Mouse (Mus musculus) midbrain, postnatal 0 days (tissue): Measurements from ENCODE around the gene Lag3. TPM values are rescaled to one million over a fixed set of nuclear protein-coding genes. Genes with fewer than 3 reads are reported as not detected.

Experiments
- ATAC-seq: fragments of 200-750 bp; cut with Nextera tagmentation; 2 replicates; pipeline ENCODE4 v1.8.0; 2017; ENCODE audit warnings: moderate number of reproducible peaks, mild to moderate bottlenecking, moderate TSS enrichment, moderate library complexity; ENCODE audit not compliant: low FRiP score
- DNase-seq: peaks from one replicate; pipeline ENCODE4 v3.0.0-alpha.2; 2015; ENCODE audit warnings: low spot score
- H3K27ac ChIP-seq: fragments of 300-500 bp; sonication (generic); 2 replicates; pipeline ENCODE4 v1.5.1; 2014; ENCODE audit warnings: low read depth, mild to moderate bottlenecking, low read length, mixed read lengths
- H3K27me3 ChIP-seq: fragments of 300-500 bp; sonication (generic); 2 replicates; pipeline ENCODE4 v1.6.1; 2014; ENCODE audit warnings: low read length, control low read depth, mixed read lengths; ENCODE audit not compliant: insufficient read depth
- H3K36me3 ChIP-seq: fragments of 300-500 bp; sonication (generic); 2 replicates; pipeline ENCODE4 v1.6.1; 2014; ENCODE audit warnings: low read length, control low read depth, mixed read lengths; ENCODE audit not compliant: insufficient read depth
- H3K4me1 ChIP-seq: fragments of 300-500 bp; sonication (generic); 2 replicates; pipeline ENCODE4 v1.6.1; 2014; ENCODE audit warnings: mild to moderate bottlenecking, control low read depth, antibody characterized with exemption, low read length, mixed read lengths; ENCODE audit not compliant: insufficient read depth
- H3K4me2 ChIP-seq: fragments of 300-500 bp; sonication (generic); 2 replicates; pipeline ENCODE4 v1.6.1; 2014; ENCODE audit warnings: low read depth, mild to moderate bottlenecking, low read length, mixed read lengths; ENCODE audit not compliant: poor library complexity, severe bottlenecking
- H3K4me3 ChIP-seq: fragments of 300-500 bp; sonication (generic); 2 replicates; pipeline ENCODE4 v1.5.1; 2014; ENCODE audit warnings: low read depth, mild to moderate bottlenecking, low read length, moderate library complexity
- H3K9ac ChIP-seq: fragments of 300-500 bp; sonication (generic); replicated peaks from 2 replicates; pipeline ENCODE4 v1.6.1; 2014; ENCODE audit warnings: mild to moderate bottlenecking, low read length, moderate library complexity, mixed read lengths; ENCODE audit not compliant: poor library complexity, severe bottlenecking
- H3K9me3 ChIP-seq: fragments of 300-500 bp; sonication (generic); 2 replicates; pipeline ENCODE4 v1.6.1; 2016; ENCODE audit warnings: low read length, control low read depth
- CTCF ChIP-seq: IDR thresholded peaks from 2 replicates; pipeline ENCODE4 v1.5.1; 2016; ENCODE audit warnings: antibody characterized with exemption, mild to moderate bottlenecking
- WGBS: fragments of 180-500 bp; shearing (Covaris S2); extraction: QIAGEN DNeasy Blood & Tissue Kit; methylation state at CpG from one replicate; pipeline ENCODE4 v1.1.7; 2014; 5-methylcytosine and 5-hydroxymethylcytosine counted together
- polyA plus RNA-seq: library from polyadenylated mRNA; unstranded; fragments of >200 nt; fragmentation: Nextera tagmentation; extraction: Ambion mirVana; gene quantifications from 2 replicates; pipeline ENCODE4 v1.2.1, GENCODE M21; 2015
- total RNA-seq: library from RNA; depleted of rRNA; stranded (reverse); fragments of >200 nt; gene quantifications from 2 replicates; pipeline ENCODE4 v1.2.3, GENCODE M21; 2014

Lag3 gene
- total and polyA plus RNA-seq, 2 experiments from 2014 or later = 1.1 to 2.8 TPM

GRCm38 (mm10) chr6:124943526-124943925 lies 32.0 kb upstream of the Lag3 start:
- Histone ChIP-seq H3K9me3 (no peaks in the 10 kb centered on the region), H3K4me2 (no peak overlapping the region), H3K9ac (no peak overlapping the region), H3K27me3 (no peaks in the 10 kb centered on the region), H3K4me1 (no peaks in the 10 kb centered on the region), H3K27ac (no peak overlapping the region), H3K36me3 (0 out of 2 replicates have a peak, but pooled peaks cover under 1% of the 10 kb centered on the region), H3K4me3 (no peak overlapping the region)
- WGBS = 88% methylated on average over 3 of the region's 3 CpGs
- no peak for TF ChIP-seq CTCF
- DNase-seq = no peak
- ATAC-seq = no peak

- ATAC-seq (no peak), DNase-seq (no peak)
- no peaks in the 10 kb centered on the region for H3K9me3 ChIP-seq
- no peak overlapping the region for H3K9ac ChIP-seq
- 100% methylated on average over 1 of the region's 1 CpGs for WGBS
- H3K27me3 ChIP-seq = no peaks in the 10 kb centered on the region
- H3K4me3 ChIP-seq = no peak overlapping the region
- H3K36me3 ChIP-seq = peaks cover 19% of the 10 kb centered on the region; the same call in 1 of the 2 replicates
- H3K4me1 ChIP-seq = no peaks in the 10 kb centered on the region
- TF ChIP-seq CTCF = no peak
- no peak overlapping the region for H3K27ac ChIP-seq
- H3K4me2 ChIP-seq = no peak overlapping the region
Measured at GRCm38 (mm10) chr6:124941679-124942078, 30.2 kb upstream of the Lag3 start.

- H3K36me3 ChIP-seq = peaks cover 44% of the 10 kb centered on the region
- ATAC-seq (no peak), DNase-seq (no peak)
- no peak overlapping the region for H3K4me2 ChIP-seq
- H3K4me1 ChIP-seq = no peaks in the 10 kb centered on the region
- no peak for TF ChIP-seq CTCF
- no peak overlapping the region for H3K9ac ChIP-seq
- no peaks in the 10 kb centered on the region for H3K9me3 ChIP-seq
- no peaks in the 10 kb centered on the region for H3K27me3 ChIP-seq
- 95% methylated on average over 7 of the region's 7 CpGs for WGBS
- no peak overlapping the region for H3K4me3 ChIP-seq
- H3K27ac ChIP-seq = no peak overlapping the region
Measured at GRCm38 (mm10) chr6:124938554-124938953, 27.0 kb upstream of the Lag3 start.

GRCm38 (mm10) chr6:124937493-124937892 lies 26.0 kb upstream of the Lag3 start:
- no peak for DNase-seq
- Histone ChIP-seq H3K9ac (no peak overlapping the region), H3K4me3 (no peak overlapping the region), H3K36me3 (peaks cover 44% of the 10 kb centered on the region), H3K27me3 (no peaks in the 10 kb centered on the region), H3K27ac (no peak overlapping the region), H3K4me2 (no peak overlapping the region), H3K4me1 (peaks cover 2% of the 10 kb centered on the region), H3K9me3 (no peaks in the 10 kb centered on the region)
- TF ChIP-seq CTCF = no peak
- 89% methylated on average over 2 of the region's 2 CpGs for WGBS
- no peak for ATAC-seq

- no peaks in the 10 kb centered on the region for H3K9me3 ChIP-seq
- peaks cover 44% of the 10 kb centered on the region for H3K36me3 ChIP-seq
- no peak overlapping the region for H3K27ac ChIP-seq
- H3K4me3 ChIP-seq = no peak overlapping the region
- H3K27me3 ChIP-seq = no peaks in the 10 kb centered on the region
- H3K4me2 ChIP-seq = no peak overlapping the region
- no peak for TF ChIP-seq CTCF
- no peak overlapping the region for H3K9ac ChIP-seq
- H3K4me1 ChIP-seq = peaks cover 7% of the 10 kb centered on the region
- no peak for DNase-seq
- no peak for ATAC-seq
- WGBS = 91% methylated on average over 1 of the region's 1 CpGs
Measured at GRCm38 (mm10) chr6:124936681-124937080, 25.2 kb upstream of the Lag3 start.

GRCm38 (mm10) chr6:124934670-124935069 lies 23.2 kb upstream of the Lag3 start:
- Histone ChIP-seq H3K36me3 (peaks cover 44% of the 10 kb centered on the region), H3K4me1 (peaks cover 7% of the 10 kb centered on the region), H3K9me3 (no peaks in the 10 kb centered on the region), H3K27me3 (no peaks in the 10 kb centered on the region), H3K4me2 (no peak overlapping the region), H3K4me3 (no peak overlapping the region), H3K9ac (no peak overlapping the region), H3K27ac (no peak overlapping the region)
- ATAC-seq (no peak), DNase-seq (no peak)
- WGBS = 94% methylated on average over 7 of the region's 7 CpGs
- no peak for TF ChIP-seq CTCF
